Comparison of ENCODE assay signal across 14 mouse cellular contexts in the genomic region with DNA sequence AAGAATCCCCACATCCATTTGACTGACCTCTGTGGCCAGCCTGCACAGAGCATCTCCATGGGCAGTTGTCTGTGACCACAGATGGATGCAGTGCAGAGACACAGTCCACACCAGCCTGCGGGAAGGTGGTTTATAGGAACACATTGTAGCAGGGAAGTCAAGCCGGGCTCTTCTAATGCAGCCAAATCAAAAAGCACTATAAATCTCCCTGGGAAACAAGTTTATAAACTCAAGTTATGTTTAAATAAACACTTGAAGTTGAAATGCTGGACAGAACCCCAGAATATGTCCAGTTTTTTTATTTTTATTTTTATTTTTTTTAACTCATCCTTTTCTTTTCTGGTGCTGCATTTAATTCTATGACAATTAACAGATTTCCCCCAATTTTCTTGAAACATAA.
DNase-seq lines count a peak whose midpoint lies in the region; ATAC-seq and TF ChIP-seq lines count a peak whose summit lies in the region.
"Had no signal": no experiment of that assay in that cellular context is flagged by ENCODE, and none has a peak within 500 bp of the region (broad histone marks: within the 10 kb centered on the region; RNA-seq: fewer than 3 reads in every experiment).

No protein-coding gene starts in this region.

- TF ChIP-seq CTCF in lung, embryonic 14.5 days (IDR thresholded peaks at IDR 0.05; ENCODE audit: low read depth): no peak
- TF ChIP-seq CTCF in lung, postnatal 0 days (IDR thresholded peaks at IDR 0.05): no peak

- no peak for TF ChIP-seq EP300 in lung, postnatal 0 days (IDR thresholded peaks at IDR 0.05)

- H3K9me3 ChIP-seq in intestine, embryonic 14.5 days (ENCODE audit: control insufficient read depth, low read length): no peaks in the 10 kb centered on the region
- H3K9me3 ChIP-seq in intestine, embryonic 15.5 days: no peaks in the 10 kb centered on the region
- no peaks in the 10 kb centered on the region for H3K9me3 ChIP-seq in lung, embryonic 14.5 days (ENCODE audit: low read depth, low read length)
- H3K9me3 ChIP-seq in lung, postnatal 0 days (ENCODE audit: low read length): no peaks in the 10 kb centered on the region
- H3K9me3 ChIP-seq: embryonic facial prominence, embryonic 10.5 days; embryonic facial prominence, embryonic 12.5 days; forebrain, embryonic 13.5 days had no signal

- peak overlapping the region; percentile 26; the same call in 1 of the 2 replicates for H3K4me2 ChIP-seq in intestine, embryonic 14.5 days (ENCODE audit: low read length)
- H3K4me2 ChIP-seq in intestine, embryonic 15.5 days (replicated peaks): no peak overlapping the region
- no peak overlapping the region for H3K4me2 ChIP-seq in lung, embryonic 14.5 days
- H3K4me2 ChIP-seq in lung, postnatal 0 days (replicated peaks; ENCODE audit: low read depth, low read length): no peak overlapping the region
- H3K4me2 ChIP-seq: embryonic facial prominence, embryonic 12.5 days; forebrain, embryonic 13.5 days had no signal

- no peak overlapping the region for H3K27ac ChIP-seq in intestine, embryonic 14.5 days (ENCODE audit: low read depth)
- no peak overlapping the region for H3K27ac ChIP-seq in intestine, embryonic 15.5 days
- H3K27ac ChIP-seq in lung, embryonic 14.5 days (ENCODE audit: low read depth): no peak overlapping the region
- no peak overlapping the region for H3K27ac ChIP-seq in lung, postnatal 0 days (ENCODE audit: low read length)
- H3K27ac ChIP-seq: embryonic facial prominence, embryonic 10.5 days; embryonic facial prominence, embryonic 12.5 days; forebrain, embryonic 13.5 days had no signal

- no peak overlapping the region for H3K4me3 ChIP-seq in intestine, embryonic 14.5 days (ENCODE audit: low read depth, low read length)
- H3K4me3 ChIP-seq in intestine, embryonic 15.5 days (replicated peaks): no peak overlapping the region
- H3K4me3 ChIP-seq in lung, embryonic 14.5 days (ENCODE audit: low read depth, low read length): no peak overlapping the region
- no peak overlapping the region for H3K4me3 ChIP-seq in lung, postnatal 0 days (ENCODE audit: low read depth, low read length)
- H3K4me3 ChIP-seq: embryonic facial prominence, embryonic 10.5 days; embryonic facial prominence, embryonic 12.5 days; forebrain, embryonic 13.5 days had no signal

- H3K4me1 ChIP-seq in intestine, embryonic 14.5 days (replicated peaks; ENCODE audit: control insufficient read depth, insufficient read depth, low read length): peaks cover 6% of the 10 kb centered on the region; the same call in 1 of the 2 replicates
- H3K4me1 ChIP-seq in intestine, embryonic 15.5 days (replicated peaks): 0 out of 2 replicates have a peak, but pooled peaks cover 5% of the 10 kb centered on the region
- no peaks in the 10 kb centered on the region for H3K4me1 ChIP-seq in lung, embryonic 14.5 days (ENCODE audit: insufficient read depth)
- no peaks in the 10 kb centered on the region for H3K4me1 ChIP-seq in lung, postnatal 0 days (ENCODE audit: insufficient read depth, low read depth, low read length)

- peak; percentile 67 for DNase-seq in intestine, embryonic 14.5 days (ENCODE audit: low spot score)
- DNase-seq in kidney, postnatal 4 days: peak; percentile 5 to 9
- DNase-seq in kidney, adult 9 months: no peak
- peak; percentile 70 for DNase-seq in lung, embryonic 14.5 days
- DNase-seq in lung, postnatal 0 days (ENCODE audit: low spot score): no peak
- peak; percentile 7 for DNase-seq in mesoderm, embryonic 11.5 days (ENCODE audit: low read depth, low spot score)
- DNase-seq: cerebellum, adult 11-12 months had no signal

- 32% methylated on average over 2 of the region's 2 CpGs for WGBS in intestine, embryonic 14.5 days
- WGBS in intestine, embryonic 15.5 days: 40% methylated on average over 2 of the region's 2 CpGs
- 17% methylated on average over 2 of the region's 2 CpGs for WGBS in lung, embryonic 14.5 days
- 30% methylated on average over 2 of the region's 2 CpGs for WGBS in lung, postnatal 0 days

- no peaks in the 10 kb centered on the region for H3K27me3 ChIP-seq in intestine, embryonic 14.5 days (replicated peaks; ENCODE audit: control insufficient read depth, insufficient read depth, low read length)
- H3K27me3 ChIP-seq in intestine, embryonic 15.5 days (replicated peaks): no peaks in the 10 kb centered on the region
- no peaks in the 10 kb centered on the region for H3K27me3 ChIP-seq in lung, embryonic 14.5 days (ENCODE audit: insufficient read depth, low read length)
- no peaks in the 10 kb centered on the region for H3K27me3 ChIP-seq in lung, postnatal 0 days (replicated peaks; ENCODE audit: insufficient read depth, low read length)
- H3K27me3 ChIP-seq: CH12.LX; embryonic facial prominence, embryonic 12.5 days; Patski had no signal

- no peak for ATAC-seq in intestine, embryonic 14.5 days (replicated peaks; ENCODE audit: low FRiP score, low TSS enrichment, low read depth)
- ATAC-seq in intestine, embryonic 15.5 days: no peak
- ATAC-seq in lung, embryonic 14.5 days (ENCODE audit: insufficient read depth): no peak
- ATAC-seq in lung, postnatal 0 days: no peak
- ATAC-seq: forebrain, embryonic 13.5 days; Patski had no signal

- H3K9ac ChIP-seq in intestine, embryonic 14.5 days (ENCODE audit: low read length): no peak overlapping the region
- no peak overlapping the region for H3K9ac ChIP-seq in intestine, embryonic 15.5 days
- H3K9ac ChIP-seq in lung, embryonic 14.5 days: no peak overlapping the region
- no peak overlapping the region for H3K9ac ChIP-seq in lung, postnatal 0 days (replicated peaks; ENCODE audit: low read depth)
- H3K9ac ChIP-seq: embryonic facial prominence, embryonic 12.5 days; forebrain, embryonic 13.5 days had no signal

- no peaks in the 10 kb centered on the region for H3K36me3 ChIP-seq in intestine, embryonic 14.5 days (ENCODE audit: control insufficient read depth, insufficient read depth, low read length)
- no peaks in the 10 kb centered on the region for H3K36me3 ChIP-seq in intestine, embryonic 15.5 days
- no peaks in the 10 kb centered on the region for H3K36me3 ChIP-seq in lung, embryonic 14.5 days (ENCODE audit: insufficient read depth)
- H3K36me3 ChIP-seq in lung, postnatal 0 days (ENCODE audit: insufficient read depth, low read length): no peaks in the 10 kb centered on the region
- H3K36me3 ChIP-seq: embryonic facial prominence, embryonic 10.5 days; embryonic facial prominence, embryonic 12.5 days; G1E had no signal

Comparison
In these comparisons a context has a peak if more than half of its experiments do, and no peak if none do; other contexts are left out.
1. DNase-seq: peak in intestine, embryonic 14.5 days (single experiment), kidney, postnatal 4 days (2 of 2), lung, embryonic 14.5 days (single experiment) and mesoderm, embryonic 11.5 days (single experiment); none in kidney, adult 9 months (single experiment) and lung, postnatal 0 days (single experiment).